Mouse (Mus musculus): ENCODE results near the gene Srpr. TPM values are rescaled to one million over a fixed set of nuclear protein-coding genes. Genes with fewer than 3 reads are reported as not detected.

Srpr gene
- total RNA-seq, 2 experiments from 2014 or later, result 60.7 to 69.9 TPM

DNA sequence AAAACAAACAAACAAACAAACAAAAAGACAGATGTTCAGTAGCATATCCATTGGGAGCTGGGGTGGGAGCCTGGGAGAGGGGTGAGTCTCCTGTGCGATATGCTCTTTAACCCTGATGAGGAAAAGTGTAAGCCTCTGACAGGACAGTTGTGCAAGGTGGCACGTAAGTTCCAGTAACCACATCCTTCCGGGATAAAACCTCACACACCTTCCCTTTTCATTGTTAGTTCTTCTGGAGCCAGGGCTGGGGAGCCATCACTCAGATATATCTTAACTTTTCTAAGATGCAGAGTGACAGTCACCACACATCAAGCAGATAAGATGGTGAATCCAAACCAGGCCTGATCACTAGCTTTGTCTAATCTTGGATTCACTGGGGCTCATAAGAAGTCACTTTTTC lies 5.9 kb upstream of the Srpr start:
- TF ChIP-seq CTCF (IDR thresholded peaks at IDR 0.05), result no peak
- DNase-seq (ENCODE audit: extremely low spot score in 1 of 2, low spot score in 2 of 2), result no peak
- no peak overlapping the region for H3K4me3 ChIP-seq
- H3K27ac ChIP-seq, result no peak overlapping the region
- intact Hi-C loops (cut with DNase I), result no loop called here

DNA sequence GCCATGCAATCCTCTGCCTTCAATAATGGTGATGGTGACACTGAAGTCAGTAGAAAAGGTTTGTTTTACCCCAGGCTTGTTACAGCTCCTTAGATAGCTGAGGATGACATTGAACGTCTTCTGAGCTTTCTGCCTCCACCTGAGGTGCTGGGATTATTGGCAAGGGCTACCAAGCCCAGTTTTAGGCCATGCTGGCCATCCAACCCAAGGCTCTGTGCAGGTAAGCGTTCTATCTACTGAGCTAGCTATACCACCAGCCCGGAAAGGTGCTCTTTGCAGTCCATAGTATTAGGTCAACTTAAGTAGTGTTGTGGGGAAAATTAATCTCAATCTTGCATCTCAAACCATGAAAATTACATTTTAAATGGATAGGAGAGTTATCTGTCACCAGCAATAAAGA lies 2.4 kb upstream of the Srpr start:
- intact Hi-C loops (cut with DNase I), result no loop called here
- Histone ChIP-seq H3K27ac (no peak overlapping the region), H3K4me3 (no peak overlapping the region)
- TF ChIP-seq CTCF (IDR thresholded peaks at IDR 0.05), result no peak
- DNase-seq (ENCODE audit: extremely low spot score in 1 of 2, low spot score in 2 of 2), result no peak

- Histone ChIP-seq H3K4me3 (no peak overlapping the region), H3K27ac (no peak overlapping the region)
- no peak for DNase-seq (ENCODE audit: extremely low spot score in 1 of 2, low spot score in 2 of 2)
- intact Hi-C loops (cut with DNase I), result no loop called here
- no peak for TF ChIP-seq CTCF (IDR thresholded peaks at IDR 0.05)
Observed at GRCm38 (mm10) chr9:35198351-35198750, 1.6 kb upstream of the Srpr start.

GRCm38 (mm10) chr9:35198945-35199771 lies 817 bp upstream of the Srpr start:
- TF ChIP-seq CTCF (IDR thresholded peaks at IDR 0.05), result no peak
- no peak for DNase-seq (ENCODE audit: extremely low spot score in 1 of 2, low spot score in 2 of 2)
- intact Hi-C loops (cut with DNase I), result no loop called here
- Histone ChIP-seq H3K4me3 (peak overlapping the region; percentile 67), H3K27ac (peak overlapping the region; percentile 65)

DNA sequence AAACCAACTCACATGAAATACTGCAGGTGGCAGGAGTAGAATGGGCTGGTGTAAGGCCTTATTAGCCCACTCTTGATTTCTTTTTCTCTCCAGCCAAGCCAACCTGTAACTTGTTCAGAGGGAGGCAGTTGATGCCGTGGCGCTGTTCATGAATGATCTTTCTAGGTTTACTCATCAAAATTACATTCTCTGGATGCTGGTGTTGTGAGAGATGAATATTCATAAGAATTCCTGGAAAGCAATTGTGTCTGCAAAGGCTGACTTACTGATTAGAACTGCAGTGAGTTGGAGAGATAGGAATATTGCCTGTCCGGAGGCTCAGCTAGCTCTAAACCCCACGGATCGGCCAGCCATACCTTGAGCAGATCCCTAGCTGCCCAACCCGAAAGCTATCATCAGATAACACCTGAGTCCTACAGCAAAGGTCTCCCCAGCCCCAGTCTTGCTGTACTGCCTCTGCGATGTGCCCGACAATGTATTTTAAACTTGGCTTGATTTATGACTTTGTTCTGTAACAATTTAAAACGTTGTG lies 620 bp downstream of the Srpr start:
- H3K27ac ChIP-seq, result no peak overlapping the region
- peak overlapping the region; percentile 67 for H3K4me3 ChIP-seq
- intact Hi-C loops (cut with DNase I), result no loop called here
- no peak for TF ChIP-seq CTCF (IDR thresholded peaks at IDR 0.05)
- DNase-seq (ENCODE audit: extremely low spot score in 1 of 2, low spot score in 2 of 2), result no peak

GRCm38 (mm10) chr9:35203536-35203935 lies 3.6 kb downstream of the Srpr start:
- no peak for DNase-seq (ENCODE audit: extremely low spot score in 1 of 2, low spot score in 2 of 2)
- intact Hi-C loops (cut with DNase I), result no loop called here
- Histone ChIP-seq H3K4me3 (no peak overlapping the region), H3K27ac (no peak overlapping the region)
- TF ChIP-seq CTCF (IDR thresholded peaks at IDR 0.05), result no peak

DNA sequence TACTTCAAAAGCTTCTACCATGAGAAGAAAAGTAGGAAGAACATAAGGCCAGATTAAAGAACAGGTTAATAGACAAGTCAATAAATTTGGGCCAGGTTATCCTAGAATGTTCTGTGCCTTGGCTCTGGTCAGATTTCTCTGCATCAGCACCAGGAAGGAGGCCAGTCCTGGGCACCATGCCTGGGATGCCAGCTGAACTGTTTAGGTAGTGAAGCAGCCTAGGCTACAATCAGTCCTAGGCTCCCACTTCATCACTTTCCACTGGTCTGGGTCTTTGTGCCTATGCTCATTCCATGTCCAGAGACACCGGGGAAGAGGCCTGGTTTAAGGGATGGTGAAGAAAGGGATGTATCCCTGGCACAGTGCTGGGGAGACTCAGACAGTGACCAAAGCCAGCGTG lies 4.4 kb downstream of the Srpr start:
- Histone ChIP-seq H3K27ac (no peak overlapping the region), H3K4me3 (no peak overlapping the region)
- DNase-seq (ENCODE audit: extremely low spot score in 1 of 2, low spot score in 2 of 2), result no peak
- intact Hi-C loops (cut with DNase I), result no loop called here
- TF ChIP-seq CTCF (IDR thresholded peaks at IDR 0.05), result no peak

- intact Hi-C loops (cut with DNase I), result loop anchor here (2.0 kb wide), 2 partner anchors 34 to 56 kb away; partner anchors contain the start of genes Dcps, Fam118b and Rpusd4
- no peak for TF ChIP-seq CTCF (IDR thresholded peaks at IDR 0.05)
- Histone ChIP-seq H3K4me3 (peak within 1 kb of the TSS; percentile 95), H3K27ac (peak within 1 kb of the TSS; percentile 97)
- peak; percentile 99 for DNase-seq (ENCODE audit: extremely low spot score in 1 of 2, low spot score in 2 of 2)
Observed at GRCm38 (mm10) chr9:35210542-35211474, 10.8 kb downstream of the Srpr start, which contains the start of gene Foxred1. Gene Foxred1, minus strand, starts transcription at chr9:35211055.

GRCm38 (mm10) chr9:35211573-35212511 lies 11.9 kb downstream of the Srpr start:
- intact Hi-C loops (cut with DNase I), result loop anchor here (2.0 kb wide), 2 partner anchors 35 to 55 kb away; partner anchors contain the start of genes Dcps, Fam118b and Rpusd4
- peak overlapping the region; percentile 95 for H3K27ac ChIP-seq
- DNase-seq (ENCODE audit: extremely low spot score in 1 of 2, low spot score in 2 of 2), result no peak
- TF ChIP-seq CTCF (IDR thresholded peaks at IDR 0.05), result no peak
- peak overlapping the region; percentile 95 for H3K4me3 ChIP-seq

GRCm38 (mm10) chr9:35217963-35218362 lies 18.0 kb downstream of the Srpr start:
- no peak overlapping the region for H3K4me3 ChIP-seq
- TF ChIP-seq CTCF (IDR thresholded peaks at IDR 0.05), result no peak
- intact Hi-C loops (cut with DNase I), result no loop called here
- no peak for DNase-seq (ENCODE audit: extremely low spot score in 1 of 2, low spot score in 2 of 2)
- no peak overlapping the region for H3K27ac ChIP-seq

GRCm38 (mm10) chr9:35223466-35223865 lies 23.5 kb downstream of the Srpr start:
- intact Hi-C loops (cut with DNase I), result no loop called here
- no peak for DNase-seq (ENCODE audit: extremely low spot score in 1 of 2, low spot score in 2 of 2)
- Histone ChIP-seq H3K4me3 (no peak overlapping the region), H3K27ac (no peak overlapping the region)
- TF ChIP-seq CTCF (IDR thresholded peaks at IDR 0.05), result no peak

Data from left cerebral cortex, adult 2 months (tissue).